Mouse (Mus musculus) cerebellum, adult 2 months (tissue): ENCODE measurements around the gene Cdca7.

Experiments used
- CTCF ChIP-seq: fragments of 200-500 bp; IDR thresholded peaks from 2 replicates; pipeline ENCODE4 v1.5.1; 2011; ENCODE audit warnings: low read depth, mild to moderate bottlenecking, control low read depth, low read length, moderate library complexity, borderline replicate concordance; ENCODE audit not compliant: insufficient read depth
- POLR2A ChIP-seq: fragments of 200-500 bp; IDR thresholded peaks from 2 replicates; pipeline ENCODE4 v1.6.1; 2011; ENCODE audit warnings: low read length, control low read depth, borderline replicate concordance; ENCODE audit not compliant: insufficient read depth

GRCm38 (mm10) chr2:72442825-72443224, 33.1 kb upstream of the Cdca7 start:
- no peak for TF ChIP-seq CTCF
- no peak for TF ChIP-seq POLR2A
